ENCODE assay signal across 1 mouse cellular context in genomic region chr1:132011785-132012184, GRCm38 (mm10).
TF ChIP-seq lines count a peak whose summit lies in the region.

No protein-coding gene starts in this region.

TF ChIP-seq in CH12.LX, 34 proteins besides CTCF, POLR2A, EP300 and RAD21 (continued from another document):
- no peak for TF ChIP-seq SMC3 (IDR thresholded peaks at IDR 0.05; ENCODE audit: low read depth, low read length)
